Mouse (Mus musculus): ENCODE data around the gene Fam155a.
"Not testable (repeated sequence)": the region's sequence is repeated elsewhere in the genome, so short reads cannot be mapped to it uniquely, and the experiment has no call there.

The Fam155a gene

DNA sequence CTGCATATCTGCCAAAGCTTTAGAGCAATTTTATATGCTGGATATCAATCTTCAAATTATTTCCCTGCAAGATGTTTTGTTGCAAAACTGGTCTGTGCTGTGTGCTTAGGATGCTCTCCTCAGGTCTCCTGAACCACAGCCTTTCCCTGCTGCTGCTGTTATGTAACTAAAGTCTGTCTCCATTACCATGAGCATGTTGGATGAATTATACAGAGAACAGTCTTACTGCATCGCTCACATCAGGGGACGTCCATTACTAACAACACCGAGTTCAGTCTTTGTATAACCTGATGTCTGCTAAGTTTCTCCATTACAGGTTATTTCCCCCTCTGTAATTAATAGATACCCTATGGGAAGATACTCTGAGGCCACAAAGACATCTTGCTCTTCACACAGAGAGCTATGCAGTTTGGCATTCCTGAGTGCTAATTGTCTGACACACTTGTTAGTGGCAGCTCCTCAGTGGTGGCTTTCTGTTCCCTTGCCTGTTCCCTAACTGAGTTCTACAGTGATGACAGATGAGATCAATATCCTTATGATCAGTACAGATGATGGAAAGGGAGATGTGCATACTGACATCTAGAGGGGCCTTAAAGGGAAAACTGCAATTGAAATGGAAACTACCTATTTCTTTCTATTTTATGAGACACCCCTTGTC, 372.2 kb downstream of the Fam155a start:
- DNase-seq (ENCODE audit: low spot score): no peak

DNA sequence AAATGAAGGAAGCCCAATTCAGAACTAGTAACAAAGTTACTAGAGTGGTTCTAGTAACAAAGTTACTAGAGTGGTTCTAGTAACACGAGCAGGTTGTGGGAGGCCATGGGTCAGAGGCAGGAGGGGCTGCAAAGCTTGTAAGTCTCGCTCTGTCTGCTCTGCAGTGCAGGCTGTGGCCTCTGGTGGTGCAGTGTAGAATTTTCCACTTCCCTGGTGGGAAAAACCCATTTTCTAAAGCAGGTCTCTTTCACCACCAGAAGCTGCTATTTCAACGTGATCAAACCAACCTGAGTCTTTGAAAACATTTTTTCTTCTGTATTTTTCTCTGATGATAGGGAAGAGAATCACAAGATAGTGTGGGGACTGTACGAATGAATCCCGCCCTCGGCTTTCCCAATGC, 372.9 kb downstream of the Fam155a start:
- DNase-seq (ENCODE audit: low spot score): no peak

DNA sequence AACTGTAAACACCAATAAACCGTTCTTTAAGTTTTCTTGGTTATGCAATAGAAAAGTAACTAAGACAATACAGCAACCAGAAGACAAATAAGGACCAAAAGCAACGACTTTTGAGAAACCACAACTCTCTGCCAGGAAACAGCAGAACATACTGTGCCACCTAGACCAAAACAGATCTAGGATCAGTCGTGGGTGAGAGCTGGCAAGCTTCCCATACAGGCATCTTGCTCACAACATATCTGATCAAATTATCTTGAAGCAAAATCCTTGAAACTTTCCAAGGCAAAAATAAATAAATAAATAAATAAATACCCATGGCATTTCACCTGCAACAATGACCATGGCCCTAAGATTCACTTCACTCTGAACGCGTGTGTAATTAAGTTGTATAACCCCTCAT, 376.3 kb downstream of the Fam155a start:
- no peak for DNase-seq (ENCODE audit: low spot score)

DNA sequence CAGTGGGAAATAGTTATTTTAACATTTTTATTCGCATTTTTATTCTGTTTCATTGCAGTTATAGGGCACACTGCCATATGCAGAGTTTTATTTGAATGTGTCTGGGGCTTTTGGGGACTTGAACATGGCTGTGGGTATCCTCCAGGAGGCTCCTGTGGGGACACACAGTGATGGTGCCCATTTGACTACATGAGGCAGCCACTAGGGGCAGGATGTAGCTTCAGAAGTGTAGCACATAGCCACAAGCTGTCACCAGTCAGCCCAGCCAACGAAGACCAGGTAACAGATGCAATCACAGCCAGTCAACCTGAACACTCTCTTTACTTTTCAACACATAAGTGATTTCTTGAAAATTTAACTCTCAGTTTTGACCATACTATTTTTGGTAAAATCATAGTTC, 377.7 kb downstream of the Fam155a start:
- DNase-seq (ENCODE audit: low spot score): no peak

DNA sequence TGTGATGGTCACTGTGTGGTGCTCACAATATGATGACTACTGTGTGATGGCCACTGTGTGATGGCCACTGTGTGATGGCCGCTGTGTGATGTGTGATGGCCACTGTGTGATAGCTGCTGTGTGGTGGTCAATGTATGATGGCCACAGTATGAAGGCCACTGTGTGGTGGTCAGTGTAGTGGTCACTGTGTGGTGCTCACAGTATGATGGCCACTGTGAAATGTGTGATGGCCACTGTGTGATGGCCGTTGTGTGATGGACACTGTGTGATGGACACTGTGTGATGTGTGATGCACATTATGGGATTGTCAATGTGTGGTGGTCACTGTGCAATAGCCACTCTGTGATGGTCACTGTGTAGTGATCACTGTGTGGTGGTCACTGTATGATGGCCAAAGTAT, 380.7 kb downstream of the Fam155a start:
- not testable (repeated sequence) for DNase-seq (ENCODE audit: low spot score)

DNA sequence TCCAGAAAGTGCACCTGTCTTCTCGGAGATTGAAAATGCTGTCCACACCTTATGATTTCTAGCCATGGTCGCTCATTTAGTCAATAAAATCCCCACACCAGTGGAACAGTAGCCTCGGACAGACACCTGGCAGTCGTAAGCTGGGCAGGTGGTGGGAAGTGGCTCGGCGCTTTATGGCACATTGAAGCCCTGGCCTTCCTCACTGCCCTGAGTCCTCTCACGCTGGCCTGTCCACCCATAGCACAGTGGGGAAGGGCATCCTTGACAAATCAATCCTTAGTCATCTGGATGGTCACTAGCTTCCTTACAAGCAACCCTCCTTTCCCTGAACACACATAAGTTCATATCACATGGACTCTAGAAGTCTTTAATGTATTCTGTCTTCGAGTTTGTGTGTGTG, 401.8 kb downstream of the Fam155a start:
- no peak for DNase-seq (ENCODE audit: low spot score)

DNA sequence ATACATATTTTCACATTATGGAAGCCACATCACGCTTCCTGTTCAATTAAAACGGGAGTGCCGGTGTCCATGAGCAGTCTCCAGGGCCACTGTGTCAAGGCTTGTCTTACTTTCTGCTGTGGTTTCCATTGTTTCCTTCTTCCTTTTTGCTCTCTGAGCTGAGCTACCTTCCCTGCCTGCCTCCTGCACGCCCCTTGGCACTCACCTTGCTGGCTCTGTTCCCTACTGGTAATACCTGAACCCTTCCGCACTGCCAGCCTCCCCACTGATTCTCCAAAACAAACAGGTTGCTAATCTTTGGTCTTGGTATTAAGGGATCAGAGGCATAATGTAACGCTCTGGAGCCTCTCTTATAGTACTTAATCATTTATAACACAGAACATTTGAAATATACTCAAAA, 403.2 kb downstream of the Fam155a start:
- DNase-seq (ENCODE audit: low spot score): no peak

DNA sequence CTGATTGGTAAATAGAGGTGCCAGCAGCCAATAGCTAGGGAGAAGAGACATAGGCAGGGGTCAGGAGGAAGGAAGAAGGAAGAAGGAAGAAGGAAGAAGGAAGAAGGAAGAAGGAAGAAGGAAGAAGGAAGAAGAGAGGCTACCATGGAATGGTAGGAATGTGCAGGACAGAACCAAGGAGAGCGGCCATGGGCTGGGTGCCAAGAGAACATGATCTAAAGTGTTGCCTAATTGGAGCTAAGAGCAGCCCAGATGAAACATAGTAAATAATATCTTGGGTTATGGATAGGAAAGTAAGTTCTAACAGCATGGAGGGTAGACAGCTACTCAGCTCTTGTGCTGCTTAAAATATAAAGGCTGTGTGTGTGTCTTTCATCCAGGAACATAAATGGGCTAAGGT, 405.6 kb downstream of the Fam155a start:
- DNase-seq (ENCODE audit: low spot score): no peak

DNA sequence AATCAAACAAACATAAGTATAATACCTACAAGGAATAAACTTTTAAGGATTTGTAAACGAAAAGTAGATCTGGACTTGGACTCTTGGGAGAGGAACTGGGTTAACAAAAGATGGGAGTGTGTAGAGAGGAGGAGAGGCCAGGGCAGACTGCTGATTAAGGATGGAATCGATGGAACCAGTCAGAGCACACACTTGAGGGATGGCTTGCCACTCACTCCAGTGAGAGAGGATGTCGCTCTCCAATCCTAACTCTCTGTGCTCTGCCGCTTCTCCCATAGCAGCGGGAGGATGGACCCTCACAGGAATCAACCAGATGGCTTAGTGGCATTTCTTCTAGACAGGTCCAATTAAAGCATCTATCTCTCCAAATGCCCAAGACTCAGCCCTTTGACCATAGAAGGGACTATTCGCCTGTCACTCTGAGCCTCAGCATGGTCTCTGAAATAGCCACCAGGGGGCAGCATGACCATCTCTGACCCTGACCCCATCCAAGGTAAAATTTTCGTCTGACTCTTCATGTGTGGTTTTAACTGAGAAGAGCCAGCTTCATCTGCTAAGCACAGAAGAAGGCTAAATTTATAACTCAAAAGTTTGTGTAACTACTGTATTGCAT, 422.3 kb downstream of the Fam155a start:
- peak; percentile 42 for DNase-seq (ENCODE audit: low spot score)

DNA sequence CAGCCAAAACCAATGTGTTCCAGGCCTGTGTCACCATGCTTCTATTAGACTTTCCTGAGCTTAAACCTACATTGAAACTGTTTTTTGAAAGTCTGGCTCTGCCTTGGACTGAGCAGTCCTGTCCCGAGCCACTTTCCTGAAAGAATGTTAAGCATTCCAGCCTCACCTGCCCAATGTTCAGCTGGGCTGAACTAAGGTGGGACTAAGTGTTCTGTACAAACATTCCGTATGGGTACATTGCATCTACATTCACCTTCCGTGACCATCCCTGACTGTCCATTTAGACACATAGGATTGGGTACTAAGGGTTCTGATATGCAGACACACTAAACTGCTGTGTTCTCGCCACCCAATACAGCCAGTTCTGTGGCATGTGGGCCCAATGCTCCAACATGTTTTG, 423.8 kb downstream of the Fam155a start:
- DNase-seq (ENCODE audit: low spot score): no peak

DNA sequence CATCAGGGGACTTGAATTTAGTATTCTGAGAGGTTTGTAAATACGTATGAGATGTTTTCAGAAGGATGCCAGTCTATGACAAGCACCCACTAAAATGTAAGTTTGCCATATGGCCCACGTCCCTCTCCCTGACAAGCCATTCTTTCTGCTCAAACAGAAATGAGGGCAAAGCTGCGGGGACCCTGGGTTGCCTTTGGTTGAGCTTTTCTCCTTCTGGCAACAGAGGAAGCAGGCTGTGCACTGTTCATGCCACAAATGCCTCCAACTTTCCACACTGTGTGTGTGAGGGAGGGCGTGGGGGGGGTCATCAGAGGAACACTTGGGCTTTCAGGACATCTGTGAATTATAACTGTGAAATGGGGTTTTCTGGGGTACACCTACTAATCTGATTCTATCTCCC, 426.8 kb downstream of the Fam155a start:
- no peak for DNase-seq (ENCODE audit: low spot score)

DNA sequence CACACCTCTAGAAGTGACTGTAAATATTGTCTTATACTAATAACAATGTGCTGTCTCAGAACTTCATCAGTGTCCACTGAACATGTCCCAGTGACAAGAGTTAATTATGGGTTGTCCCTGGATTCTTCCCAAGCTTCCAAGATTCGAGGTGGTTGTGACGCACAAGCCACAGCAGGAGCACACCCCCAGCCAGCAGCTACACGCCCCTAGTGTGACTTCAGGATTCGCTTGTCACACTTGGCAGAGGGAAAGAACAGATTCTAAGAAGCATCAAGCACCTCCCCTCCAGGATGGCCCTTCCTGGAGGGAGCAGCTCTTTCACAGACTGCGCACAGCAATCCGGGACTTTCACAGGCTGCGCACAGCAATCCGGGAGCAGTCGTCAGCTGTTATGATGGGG, 428.0 kb downstream of the Fam155a start:
- DNase-seq (ENCODE audit: low spot score): no peak

DNA sequence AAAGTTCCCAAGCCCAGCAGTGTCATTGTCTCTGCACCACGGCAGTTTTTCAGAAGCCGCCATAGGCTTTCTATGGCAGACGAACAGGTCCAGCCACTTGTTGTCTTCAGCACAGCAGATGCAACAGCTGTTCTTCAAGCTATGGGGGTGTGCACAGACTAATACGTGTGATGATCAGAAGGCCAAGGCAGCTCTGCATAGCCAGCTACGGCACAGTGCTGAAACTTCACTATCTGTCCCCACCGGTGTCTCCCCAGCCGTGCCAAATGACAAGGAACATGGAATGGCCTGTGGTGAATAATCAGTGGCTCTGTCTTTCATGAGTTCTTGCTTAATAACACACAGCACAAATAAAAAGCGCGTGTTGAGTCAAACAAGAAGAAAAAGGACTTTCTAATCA, 428.4 kb downstream of the Fam155a start:
- no peak for DNase-seq (ENCODE audit: low spot score)

DNA sequence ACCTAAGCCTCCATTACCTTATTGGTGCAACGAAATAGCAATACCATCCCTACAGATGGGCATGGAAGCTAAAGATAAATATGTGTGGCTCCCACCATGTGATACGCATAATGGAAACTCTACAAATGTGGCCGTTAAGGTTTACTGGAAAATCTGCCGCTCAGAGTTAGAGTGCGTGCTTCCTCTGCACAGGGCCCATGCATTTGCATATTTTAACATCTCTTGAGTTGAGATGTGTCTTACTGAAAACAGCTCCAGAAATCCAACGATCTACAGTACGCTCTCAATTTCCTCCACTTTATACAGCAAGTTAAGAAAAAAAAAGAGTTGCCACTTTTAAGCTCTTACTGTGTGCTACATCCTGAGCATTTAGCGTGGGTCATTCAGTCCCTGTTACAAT, 433.1 kb downstream of the Fam155a start:
- DNase-seq (ENCODE audit: low spot score): no peak

DNA sequence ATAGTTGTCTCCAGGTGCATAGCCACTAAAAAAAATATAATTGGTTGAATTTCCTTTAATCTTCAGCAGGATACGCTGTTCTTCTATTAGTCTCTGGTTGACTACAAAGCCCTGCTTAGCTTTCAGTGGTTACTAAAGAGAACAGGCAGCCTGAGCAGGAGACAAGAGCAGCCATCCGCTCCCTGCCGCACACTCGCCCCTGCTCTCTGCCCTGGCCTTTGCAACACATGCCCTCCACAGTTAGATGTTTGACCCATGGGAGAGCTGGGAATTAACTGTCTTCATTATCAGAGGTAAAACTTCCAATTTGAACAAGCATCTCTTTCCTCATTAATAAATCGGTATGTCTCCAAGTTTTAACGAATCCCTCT, 435.0 kb downstream of the Fam155a start:
- no peak for DNase-seq (ENCODE audit: low spot score)

DNA sequence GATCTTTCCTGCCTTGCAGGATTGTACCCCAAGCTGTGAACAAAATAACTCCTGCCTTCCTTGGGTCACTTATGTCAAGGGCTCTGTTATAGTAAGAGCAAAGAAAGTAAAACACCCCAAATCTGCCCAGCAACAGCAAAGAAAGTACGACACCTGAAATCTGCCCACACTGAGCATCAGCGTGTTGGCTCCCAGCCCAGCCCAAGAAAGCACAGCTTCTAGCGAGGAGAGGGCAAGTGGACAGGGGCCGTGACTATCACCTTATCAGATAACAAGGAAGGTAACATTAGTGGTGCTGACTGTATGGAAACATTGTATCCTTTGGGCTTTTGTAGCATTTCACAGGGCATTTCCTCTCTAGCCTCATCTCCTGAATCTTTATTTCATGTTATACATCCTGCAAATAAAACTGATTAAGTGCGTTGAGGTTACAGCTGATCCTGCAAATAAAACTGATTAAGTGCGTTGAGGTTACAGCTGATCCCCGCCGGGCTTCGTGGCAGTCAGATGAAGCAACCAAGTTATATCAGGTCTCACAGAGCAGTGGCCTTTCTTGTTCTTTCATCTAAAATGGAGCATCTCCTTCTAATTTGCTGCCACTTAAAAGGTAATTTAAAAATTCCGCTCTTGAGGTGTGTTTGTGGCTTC, 435.6 kb downstream of the Fam155a start:
- DNase-seq (ENCODE audit: low spot score): no peak

DNA sequence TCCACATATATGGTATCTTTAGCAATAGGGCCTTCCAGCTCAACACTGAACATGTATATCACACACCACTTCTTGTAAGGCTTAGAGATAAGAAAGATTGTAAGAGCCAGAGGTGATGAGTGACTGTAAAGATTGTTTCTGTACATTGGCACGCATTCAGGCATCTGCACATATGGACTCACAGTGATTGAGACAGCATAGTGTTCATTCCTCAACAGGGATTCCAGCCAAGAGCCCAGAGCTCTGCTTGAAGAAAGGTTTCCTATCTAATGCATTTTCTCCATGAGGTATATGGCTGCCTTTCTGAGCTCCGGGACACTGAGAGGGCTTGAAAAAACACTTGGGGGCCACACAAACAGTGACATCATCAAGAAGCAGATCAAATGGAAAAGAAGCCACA, 438.2 kb downstream of the Fam155a start:
- no peak for DNase-seq (ENCODE audit: low spot score)

DNA sequence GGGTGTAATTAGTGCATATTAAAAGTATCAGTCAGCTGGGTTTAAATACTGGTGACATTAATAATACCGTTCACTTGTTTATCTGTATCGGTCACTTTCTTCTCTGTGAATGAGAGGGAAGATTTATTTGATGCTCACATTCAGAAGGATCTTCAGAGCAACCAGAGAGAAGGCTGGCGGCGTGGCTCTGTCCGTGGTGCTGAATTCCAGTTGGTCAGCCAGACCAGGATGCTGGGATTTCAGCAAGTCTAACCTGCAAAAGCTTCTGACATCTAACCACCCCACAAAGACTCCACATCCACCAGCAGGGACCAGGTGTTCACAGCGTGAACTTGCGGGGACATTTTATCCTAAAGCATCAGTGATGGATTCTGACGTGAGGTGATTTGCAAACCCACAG, 461.5 kb downstream of the Fam155a start:
- peak; percentile 16 for DNase-seq (ENCODE audit: low spot score)

DNA sequence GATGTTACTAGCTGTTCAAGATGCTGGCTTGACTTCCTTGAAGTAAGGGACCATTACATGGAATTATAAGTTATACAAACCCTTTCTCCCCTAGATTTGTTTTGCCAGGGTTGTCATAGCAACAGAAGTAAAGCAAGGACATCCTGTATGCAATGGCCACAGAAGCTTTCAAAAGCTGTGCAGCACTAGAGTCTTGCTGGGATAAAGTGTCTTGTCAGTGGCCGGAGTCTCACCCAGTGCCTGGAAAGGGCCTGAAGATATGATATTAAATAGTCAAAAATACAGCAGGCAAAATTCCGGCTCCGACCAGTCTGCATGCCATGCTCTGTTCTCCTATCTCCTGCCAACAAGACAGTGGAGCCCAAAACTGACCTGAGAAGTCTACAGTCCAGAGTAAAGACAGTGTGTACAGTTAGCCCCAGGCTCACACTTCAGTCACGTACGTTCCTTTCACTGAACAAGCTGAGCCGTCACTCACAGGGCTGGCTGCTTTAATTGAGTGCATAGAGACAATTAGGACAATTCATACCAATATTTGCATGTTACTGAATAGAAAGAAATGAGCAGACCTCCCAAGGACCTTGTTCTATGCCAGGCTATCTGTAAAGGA, 467.3 kb downstream of the Fam155a start:
- no peak for DNase-seq (ENCODE audit: low spot score)

DNA sequence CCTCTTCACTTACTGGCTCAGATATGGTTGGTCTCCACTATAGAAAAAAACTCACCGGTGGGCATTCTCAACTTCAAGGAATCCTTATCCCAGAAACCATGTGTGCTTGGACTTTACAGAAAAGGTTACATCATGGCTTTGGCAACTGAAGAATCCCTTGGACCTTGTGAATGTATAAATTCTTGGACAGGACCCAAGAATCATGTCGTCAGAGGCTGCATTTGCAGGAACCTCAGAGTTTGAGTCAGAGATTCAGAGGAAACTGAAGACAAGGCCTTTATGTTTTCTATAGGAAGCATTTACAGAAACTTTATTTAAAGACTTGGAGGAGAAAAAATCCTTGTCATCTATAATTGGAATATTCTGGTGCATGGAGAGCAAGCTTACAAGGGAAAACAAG, 475.9 kb downstream of the Fam155a start:
- DNase-seq (ENCODE audit: low spot score): no peak

DNA sequence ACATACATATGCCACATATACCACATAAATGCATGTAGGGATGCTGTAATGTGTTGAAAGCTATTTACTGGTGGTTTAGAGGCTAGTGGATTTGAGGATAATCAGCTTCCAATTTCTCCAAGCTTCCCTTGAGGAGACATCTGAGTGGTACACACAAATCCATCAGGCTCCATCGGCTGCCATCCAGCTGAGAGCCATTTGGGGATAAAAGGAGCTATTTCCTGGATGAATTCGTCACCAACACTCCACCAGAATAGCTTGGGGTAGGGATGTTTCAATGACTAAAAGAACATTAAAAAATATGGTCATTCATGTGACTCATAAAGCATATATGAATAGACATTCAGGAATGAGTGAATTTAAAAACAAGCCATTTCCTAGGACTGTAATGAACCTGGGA, 478.4 kb downstream of the Fam155a start:
- DNase-seq (ENCODE audit: low spot score): no peak

DNA sequence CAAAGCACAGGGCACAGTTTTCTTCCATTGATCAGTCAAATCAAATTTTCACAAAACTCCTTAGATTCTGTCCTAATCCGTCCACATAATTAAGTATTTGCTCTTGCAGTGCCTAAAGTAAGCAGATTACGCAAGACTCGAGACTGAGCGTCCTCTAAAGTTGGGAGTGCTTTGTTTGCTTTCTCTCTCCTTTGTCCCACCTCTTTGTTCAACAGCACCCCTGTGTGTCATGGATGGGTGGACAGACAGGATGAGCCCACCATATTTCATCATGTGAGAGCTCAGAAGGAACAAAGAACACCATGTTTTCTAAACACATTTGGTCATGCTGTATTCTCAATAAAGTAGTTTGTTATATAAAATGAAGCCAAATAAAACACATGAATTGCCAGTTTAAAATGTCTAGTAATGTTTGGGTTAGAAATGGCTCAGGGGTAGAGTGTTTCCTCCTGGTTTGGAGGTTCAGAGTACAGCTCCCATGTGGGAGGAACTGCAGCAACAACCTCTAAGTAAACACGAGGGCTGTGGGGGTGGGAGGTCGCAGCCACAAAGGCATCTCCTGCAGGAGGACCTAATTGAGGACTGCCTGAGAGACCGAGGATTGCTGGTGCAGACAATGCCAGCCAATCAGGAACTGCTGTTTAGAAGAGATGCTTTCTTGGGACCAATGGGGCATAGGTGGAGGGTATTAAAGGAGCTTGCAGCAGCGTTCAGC, 482.8 kb downstream of the Fam155a start:
- no peak for DNase-seq (ENCODE audit: low spot score)

DNA sequence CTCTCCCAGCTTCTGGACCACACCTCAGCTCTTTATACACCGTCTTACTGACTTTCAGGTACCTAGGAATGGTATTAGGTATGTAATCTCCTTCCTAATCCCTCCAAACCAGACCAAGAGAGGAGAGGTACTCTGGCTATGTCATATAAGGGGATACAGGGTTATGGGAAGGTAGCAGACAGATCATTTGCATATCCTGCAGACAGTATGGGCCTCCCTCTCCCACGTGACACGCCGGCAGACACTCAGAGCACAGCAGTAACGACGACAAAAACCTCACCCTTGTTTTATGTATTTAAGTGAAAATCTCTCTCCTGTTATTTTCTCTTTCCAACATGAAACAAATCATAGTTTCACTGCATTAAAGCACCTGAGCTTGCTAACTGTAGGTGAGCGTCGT, 496.8 kb downstream of the Fam155a start:
- no peak for DNase-seq (ENCODE audit: low spot score)

All from urinary bladder, postnatal 14 days (tissue).